Mouse (Mus musculus) mesoderm, embryonic 11.5 days (tissue): ENCODE measurements at regions not wholly inside any gene's neighbourhood (a gene's known extent, or its start where the extent isn't known, plus 50 kb on each side); places are given as distances from the start of the nearest gene placed in this dataset.
"Not testable (repeated sequence)": the region's sequence is repeated elsewhere in the genome, so short reads cannot be mapped to it uniquely, and the experiment has no call there.

Source experiments
- DNase-seq: peaks from one replicate; pipeline ENCODE4 v3.0.0-alpha.2; 2012; ENCODE audit warnings: low read depth, low spot score

GRCm38 (mm10) chr13:3216070-3216469 lies 321.8 kb upstream of the Gdi2 start:
- DNase-seq, result peak; percentile 30

GRCm38 (mm10) chr13:3221005-3221621 lies 316.8 kb upstream of the Gdi2 start:
- DNase-seq, result not testable (repeated sequence)

DNA sequence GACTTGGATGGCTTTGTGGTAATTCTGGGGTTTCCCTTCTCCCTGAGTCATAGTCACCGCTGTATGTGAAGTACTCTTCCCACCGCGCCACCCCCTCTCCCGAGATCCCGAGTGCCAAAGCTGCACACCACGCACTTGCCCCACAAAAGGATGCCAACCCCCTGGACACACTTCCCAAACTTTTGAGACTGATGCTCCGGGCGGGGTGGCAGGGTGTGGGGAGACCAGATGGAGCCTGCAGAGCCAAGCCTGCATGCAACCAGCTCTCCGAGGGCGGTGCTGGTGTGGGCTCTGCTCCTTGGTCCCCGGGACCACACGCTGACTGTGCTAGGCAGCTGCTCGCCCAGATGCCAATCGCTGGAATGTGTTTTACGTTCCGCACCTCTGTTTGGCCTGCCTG lies 316.2 kb upstream of the Gdi2 start:
- no peak for DNase-seq

- DNase-seq, result no peak
Measured at GRCm38 (mm10) chr13:3258379-3258778, 279.5 kb upstream of the Gdi2 start.

- not testable (repeated sequence) for DNase-seq
Measured at GRCm38 (mm10) chr13:3276130-3276529, 261.7 kb upstream of the Gdi2 start.
